Mouse (Mus musculus) cerebellum, adult 18-20 months (tissue): ENCODE data around the gene Gm10638.

Experiments
- DNase-seq, 2 experiments: peaks; one replicate each; pipeline ENCODE4 v3.0.0; 2021

Gm10638 gene

GRCm38 (mm10) chr8:86791542-86791941 lies 46.0 kb downstream of the Gm10638 start:
- no peak for DNase-seq

- DNase-seq = no peak
Observed at GRCm38 (mm10) chr8:86794716-86795115, 49.2 kb downstream of the Gm10638 start.
